Mouse (Mus musculus): ENCODE results near the gene Pik3cg. TPM values are rescaled to one million over a fixed set of nuclear protein-coding genes. Genes with fewer than 3 reads are reported as not detected.

The Pik3cg gene
- polyA plus RNA-seq, 1 experiment, result not detected

DNA sequence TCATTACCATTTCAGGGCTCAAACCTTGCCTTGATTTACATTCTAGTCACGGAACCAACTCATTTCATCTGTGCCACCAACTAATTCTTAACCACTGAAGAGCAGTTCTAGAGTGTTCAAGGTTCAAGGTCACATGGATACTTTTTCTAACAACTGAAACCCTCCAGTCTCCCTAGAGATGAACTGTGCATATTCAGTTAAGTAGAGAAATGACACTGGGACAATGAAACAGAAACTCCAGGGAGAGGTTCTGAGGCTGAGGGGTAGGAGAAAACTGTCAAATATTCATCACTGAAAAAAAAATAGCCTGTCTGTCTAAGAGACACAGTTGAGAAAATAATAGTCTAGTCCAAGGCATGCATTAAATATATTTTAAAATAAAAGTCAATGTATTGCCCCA is 24.9 kb downstream of the Pik3cg start:
- no peak overlapping the region for H3K4me2 ChIP-seq (ENCODE audit: low read depth)
- TF ChIP-seq E2F4 (IDR thresholded peaks at IDR 0.05; ENCODE audit: insufficient read depth), result no peak
- TF ChIP-seq POLR2AphosphoS2 (IDR thresholded peaks at IDR 0.05; ENCODE audit: insufficient read length, low read depth), result no peak
- TF ChIP-seq REST (IDR thresholded peaks at IDR 0.05; ENCODE audit: insufficient read depth, insufficient read length), result no peak
- no peak for TF ChIP-seq POLR2A (IDR thresholded peaks at IDR 0.05; ENCODE audit: insufficient read length, low read depth)
- TF ChIP-seq MAX (IDR thresholded peaks at IDR 0.05; ENCODE audit: low read depth), result no peak
- TF ChIP-seq MYOG (IDR thresholded peaks at IDR 0.05; ENCODE audit: control insufficient read depth in 1 of 3, insufficient read depth in 1 of 3, insufficient read length in 2 of 3, low read depth in 2 of 3), result no peak
- H3ac ChIP-seq (ENCODE audit: control insufficient read depth, insufficient read length), result no peak overlapping the region
- H3K36me3 ChIP-seq (ENCODE audit: control insufficient read depth, insufficient read depth), result no peaks in the 10 kb centered on the region
- H3K27me3 ChIP-seq (ENCODE audit: control insufficient read depth, insufficient read depth, insufficient read length), result peaks cover 4% of the 10 kb centered on the region
- H3K4me3 ChIP-seq, result no peak overlapping the region
- no peaks in the 10 kb centered on the region for H3K79me2 ChIP-seq (ENCODE audit: control insufficient read depth, insufficient read depth)

DNA sequence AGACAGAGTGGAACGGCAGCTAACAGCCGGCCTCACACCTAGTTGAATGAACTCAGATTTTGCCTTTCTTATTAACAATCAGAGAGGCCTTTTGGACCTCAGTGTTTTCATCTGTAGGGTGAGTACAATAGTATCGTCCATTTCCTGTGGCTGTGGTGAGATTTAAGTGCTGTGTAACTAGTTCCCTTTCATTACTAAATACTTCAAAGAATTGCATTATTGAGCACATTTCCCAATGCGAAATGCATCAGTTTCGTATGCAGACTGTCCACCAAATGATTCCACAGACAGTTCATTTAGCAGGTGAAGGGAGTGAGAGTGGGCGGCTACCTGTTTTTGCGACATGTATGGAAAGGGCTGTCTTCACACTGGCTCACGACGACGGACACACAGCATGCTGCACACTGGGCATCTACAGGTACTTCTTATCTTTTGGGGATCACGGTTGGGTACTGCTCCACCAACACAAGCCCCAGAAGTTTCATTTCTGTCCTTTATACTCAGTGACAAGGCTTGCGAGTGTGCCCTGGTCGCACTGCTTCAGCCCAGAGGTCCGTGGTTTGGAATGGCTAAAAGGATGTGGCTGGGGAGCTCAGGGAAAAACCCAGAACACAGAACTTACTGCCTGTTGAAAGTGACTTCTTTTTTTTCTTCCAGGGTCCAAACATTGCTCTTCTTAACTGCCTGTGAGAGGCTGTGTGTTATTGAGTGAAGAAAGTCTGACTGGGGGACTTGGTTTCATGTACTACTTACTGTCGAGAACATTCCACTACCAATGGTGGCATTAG is 25.6 kb downstream of the Pik3cg start:
- Histone ChIP-seq H3K27me3 (ENCODE audit: control insufficient read depth, insufficient read depth, insufficient read length) (peaks cover 4% of the 10 kb centered on the region), H3K4me2 (ENCODE audit: low read depth) (no peak overlapping the region), H3ac (ENCODE audit: control insufficient read depth, insufficient read length) (no peak overlapping the region), H3K36me3 (ENCODE audit: control insufficient read depth, insufficient read depth) (no peaks in the 10 kb centered on the region), H3K4me3 (no peak overlapping the region), H3K79me2 (ENCODE audit: control insufficient read depth, insufficient read depth) (no peaks in the 10 kb centered on the region)
- no peak for TF ChIP-seq CEBPB (IDR thresholded peaks at IDR 0.05; ENCODE audit: insufficient read depth, poor library complexity, severe bottlenecking)
- TF ChIP-seq USF1 (IDR thresholded peaks at IDR 0.05; ENCODE audit: low read depth), result no peak
- TF ChIP-seq MAX (IDR thresholded peaks at IDR 0.05; ENCODE audit: low read depth), result no peak

DNA sequence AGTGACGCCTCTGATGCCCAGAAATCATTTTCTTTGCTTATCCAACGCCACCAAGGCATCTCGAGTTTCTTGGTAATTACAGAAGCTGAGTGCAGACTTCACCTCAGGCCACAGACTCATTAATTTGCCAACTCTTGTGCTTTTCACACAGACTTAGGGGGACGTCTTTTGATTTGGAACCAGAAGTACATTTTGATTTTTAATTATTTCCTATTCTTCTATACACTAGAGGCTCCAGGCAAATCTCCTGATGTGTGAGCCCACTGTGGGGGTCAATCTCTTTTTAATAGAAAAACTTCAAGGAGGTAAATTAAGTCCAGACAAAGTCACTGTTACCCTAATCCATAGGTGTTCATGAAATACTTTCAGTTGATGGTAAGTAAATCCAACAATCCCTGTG is 26.6 kb downstream of the Pik3cg start:
- Histone ChIP-seq H3K4me2 (ENCODE audit: low read depth) (no peak overlapping the region), H3K79me2 (ENCODE audit: control insufficient read depth, insufficient read depth) (no peaks in the 10 kb centered on the region), H3K4me3 (no peak overlapping the region), H3K27me3 (ENCODE audit: control insufficient read depth, insufficient read depth, insufficient read length) (peaks cover 4% of the 10 kb centered on the region), H3K36me3 (ENCODE audit: control insufficient read depth, insufficient read depth) (no peaks in the 10 kb centered on the region), H3ac (ENCODE audit: control insufficient read depth, insufficient read length) (no peak overlapping the region)
- no peak for TF ChIP-seq CEBPB (IDR thresholded peaks at IDR 0.05; ENCODE audit: insufficient read depth, poor library complexity, severe bottlenecking)
- no peak for TF ChIP-seq SRF (IDR thresholded peaks at IDR 0.05; ENCODE audit: control insufficient read depth, insufficient read length, low read depth)
- no peak for TF ChIP-seq MYOD1 (IDR thresholded peaks at IDR 0.05; ENCODE audit: control insufficient read depth in 1 of 3, insufficient read length in 2 of 3, low read depth in 2 of 3)
- TF ChIP-seq POLR2AphosphoS2 (IDR thresholded peaks at IDR 0.05; ENCODE audit: insufficient read length, low read depth), result no peak

DNA sequence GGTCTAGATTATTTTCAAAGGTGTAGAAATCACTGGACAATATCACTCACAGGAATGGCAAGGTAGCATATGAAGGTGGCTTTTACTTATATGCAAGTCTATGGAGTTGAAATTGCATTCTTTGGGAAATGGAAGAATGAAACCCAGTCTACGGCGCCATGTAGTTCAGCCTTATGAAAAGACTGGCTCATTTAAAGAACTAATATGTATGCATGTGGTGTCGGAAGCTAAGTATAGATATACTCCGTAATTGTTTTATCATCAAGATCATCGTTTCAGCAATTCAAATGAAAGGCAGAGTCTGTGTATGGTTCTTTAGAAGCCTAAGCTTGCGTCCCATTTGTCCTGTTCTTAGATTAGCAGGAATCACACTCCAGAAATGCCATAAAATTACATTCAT is 34.0 kb downstream of the Pik3cg start:
- Histone ChIP-seq H3K79me2 (ENCODE audit: control insufficient read depth, insufficient read depth) (no peaks in the 10 kb centered on the region), H3K36me3 (ENCODE audit: control insufficient read depth, insufficient read depth) (no peaks in the 10 kb centered on the region), H3K4me2 (ENCODE audit: low read depth) (no peak overlapping the region), H3K27me3 (ENCODE audit: control insufficient read depth, insufficient read depth, insufficient read length) (peaks cover 22% of the 10 kb centered on the region), H3K4me3 (no peak overlapping the region), H3ac (ENCODE audit: control insufficient read depth, insufficient read length) (no peak overlapping the region)
- TF ChIP-seq POLR2AphosphoS2 (IDR thresholded peaks at IDR 0.05; ENCODE audit: insufficient read length, low read depth) (no peak), CEBPB (IDR thresholded peaks at IDR 0.05; ENCODE audit: insufficient read depth, poor library complexity, severe bottlenecking) (no peak), TCF3 (IDR thresholded peaks at IDR 0.05; ENCODE audit: insufficient read length, low read depth) (no peak), MYOG (IDR thresholded peaks at IDR 0.05; ENCODE audit: control insufficient read depth in 1 of 3, insufficient read depth in 1 of 3, insufficient read length in 2 of 3, low read depth in 2 of 3) (no peak), REST (IDR thresholded peaks at IDR 0.05; ENCODE audit: insufficient read depth, insufficient read length) (no peak), MYOD1 (IDR thresholded peaks at IDR 0.05; ENCODE audit: control insufficient read depth in 1 of 3, insufficient read length in 2 of 3, low read depth in 2 of 3) (no peak)

DNA sequence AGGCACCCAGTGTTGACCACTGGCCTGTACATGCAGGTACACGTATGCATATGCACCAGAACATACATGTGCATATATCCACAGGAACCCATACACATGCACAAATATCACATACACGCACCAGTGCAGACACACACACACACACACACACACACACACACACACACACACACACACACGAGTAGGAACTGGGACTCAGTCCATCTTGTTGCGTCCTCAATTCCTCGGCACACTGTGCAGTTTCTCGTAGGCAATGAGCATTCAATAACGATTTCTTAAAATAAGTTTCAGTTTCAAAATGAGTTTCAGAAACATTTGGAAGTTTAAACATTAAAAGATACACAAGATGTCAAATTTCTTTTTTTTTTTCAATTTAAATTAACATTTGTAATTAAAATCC is 35.6 kb downstream of the Pik3cg start:
- no peak for TF ChIP-seq TCF3 (IDR thresholded peaks at IDR 0.05; ENCODE audit: insufficient read length, low read depth)
- no peak for TF ChIP-seq POLR2AphosphoS2 (IDR thresholded peaks at IDR 0.05; ENCODE audit: insufficient read length, low read depth)
- TF ChIP-seq CEBPB (IDR thresholded peaks at IDR 0.05; ENCODE audit: insufficient read depth, poor library complexity, severe bottlenecking), result no peak
- no peak for TF ChIP-seq REST (IDR thresholded peaks at IDR 0.05; ENCODE audit: insufficient read depth, insufficient read length)
- TF ChIP-seq E2F4 (IDR thresholded peaks at IDR 0.05; ENCODE audit: insufficient read depth), result no peak
- no peak for TF ChIP-seq USF1 (IDR thresholded peaks at IDR 0.05; ENCODE audit: low read depth)
- no peak for TF ChIP-seq MYOD1 (IDR thresholded peaks at IDR 0.05; ENCODE audit: control insufficient read depth in 1 of 3, insufficient read length in 2 of 3, low read depth in 2 of 3)
- TF ChIP-seq MAX (IDR thresholded peaks at IDR 0.05; ENCODE audit: low read depth), result no peak
- no peak for TF ChIP-seq POLR2A (IDR thresholded peaks at IDR 0.05; ENCODE audit: insufficient read length, low read depth)
- TF ChIP-seq TCF12 (IDR thresholded peaks at IDR 0.05; ENCODE audit: insufficient read depth, poor library complexity, severe bottlenecking), result no peak
- no peak for TF ChIP-seq MYOG (IDR thresholded peaks at IDR 0.05; ENCODE audit: control insufficient read depth in 1 of 3, insufficient read depth in 1 of 3, insufficient read length in 2 of 3, low read depth in 2 of 3)
- TF ChIP-seq SRF (IDR thresholded peaks at IDR 0.05; ENCODE audit: control insufficient read depth, insufficient read length, low read depth), result no peak
- Histone ChIP-seq H3K36me3 (ENCODE audit: control insufficient read depth, insufficient read depth) (no peaks in the 10 kb centered on the region), H3ac (ENCODE audit: control insufficient read depth, insufficient read length) (no peak overlapping the region), H3K4me3 (no peak overlapping the region), H3K4me2 (ENCODE audit: low read depth) (no peak overlapping the region), H3K27me3 (ENCODE audit: control insufficient read depth, insufficient read depth, insufficient read length) (peaks cover 22% of the 10 kb centered on the region), H3K79me2 (ENCODE audit: control insufficient read depth, insufficient read depth) (no peaks in the 10 kb centered on the region)

Measured in myocyte (in vitro differentiated cells).